Mouse (Mus musculus): Measurements from ENCODE around the gene Snx25. TPM values are rescaled to one million over a fixed set of nuclear protein-coding genes. Genes with fewer than 3 reads are reported as not detected.

Snx25 gene
- total and polyA plus RNA-seq, 3 experiments = 6.9 to 22.2 (median 13.4) TPM

DNA sequence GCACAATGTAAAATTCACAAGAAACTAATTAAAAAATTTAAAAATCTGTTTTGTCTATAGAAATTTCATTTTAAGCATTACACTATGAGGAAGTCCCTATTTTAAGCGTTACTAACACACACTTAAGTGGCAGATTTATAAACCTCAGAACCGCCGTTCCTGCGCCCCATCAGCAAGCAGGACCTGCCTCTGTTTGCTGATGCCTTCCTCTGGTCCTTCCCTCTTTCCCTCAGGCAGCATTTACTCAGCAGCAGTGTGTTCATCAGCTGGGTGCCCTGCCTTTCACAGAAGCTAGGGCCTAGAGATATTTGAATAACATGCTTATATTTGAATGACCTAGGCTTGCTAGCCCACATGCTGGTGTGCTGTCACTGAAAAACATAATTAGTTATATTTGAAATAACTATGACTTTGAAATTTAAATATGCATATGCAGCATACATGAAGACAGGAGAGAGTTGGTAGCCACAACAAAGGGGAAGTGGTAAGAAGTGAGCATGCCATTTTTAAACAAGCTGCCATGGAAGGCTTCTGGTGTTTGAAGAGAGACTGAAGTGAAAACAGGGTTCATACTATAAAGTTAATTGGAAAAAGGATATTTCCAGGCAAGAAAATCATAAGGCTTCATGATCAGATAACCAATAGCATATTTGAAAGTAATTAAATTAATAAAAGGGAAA lies 161.2 kb downstream of the Snx25 start:
- TF ChIP-seq ZC3H11A (IDR thresholded peaks at IDR 0.05; ENCODE audit: low read depth, low read length) (no peak), HCFC1 (IDR thresholded peaks at IDR 0.05; ENCODE audit: low read depth, low read length) (no peak), EP300 (IDR thresholded peaks at IDR 0.05; ENCODE audit: low read length) (peak; percentile 55; the same call in 1 of the 2 replicates), CTCF (conservative IDR thresholded peaks at IDR 0.05 in 1 of 2, IDR thresholded peaks at IDR 0.05 in 1 of 2; ENCODE audit: low read depth in 2 of 2, low read length in 2 of 2) (no peak), E2F4 (IDR thresholded peaks at IDR 0.05; ENCODE audit: insufficient replicate concordance, low read depth, low read length) (no peak), RCOR1 (conservative IDR thresholded peaks at IDR 0.05; ENCODE audit: low read depth, low read length) (no peak), USF2 (conservative IDR thresholded peaks at IDR 0.05; ENCODE audit: low read depth, low read length) (no peak), ETS1 (conservative IDR thresholded peaks at IDR 0.05; ENCODE audit: low read depth, low read length) (0 out of 2 replicates have a peak, but pooled peaks have one; percentile 19), MAFK (IDR thresholded peaks at IDR 0.05; ENCODE audit: insufficient replicate concordance, low read length) (no peak), ZKSCAN1 (IDR thresholded peaks at IDR 0.05; ENCODE audit: borderline replicate concordance, low read depth, low read length) (no peak)
- Histone ChIP-seq H3K36me3 (replicated peaks in 1 of 2; ENCODE audit: control insufficient read depth in 1 of 2, insufficient read depth in 1 of 2, low read length in 1 of 2) (peaks cover 24 to 55% of the 10 kb centered on the region in 2 experiments), H3K27ac (ENCODE audit: insufficient read depth, low read depth) (peak overlapping the region; percentile 66)

DNA sequence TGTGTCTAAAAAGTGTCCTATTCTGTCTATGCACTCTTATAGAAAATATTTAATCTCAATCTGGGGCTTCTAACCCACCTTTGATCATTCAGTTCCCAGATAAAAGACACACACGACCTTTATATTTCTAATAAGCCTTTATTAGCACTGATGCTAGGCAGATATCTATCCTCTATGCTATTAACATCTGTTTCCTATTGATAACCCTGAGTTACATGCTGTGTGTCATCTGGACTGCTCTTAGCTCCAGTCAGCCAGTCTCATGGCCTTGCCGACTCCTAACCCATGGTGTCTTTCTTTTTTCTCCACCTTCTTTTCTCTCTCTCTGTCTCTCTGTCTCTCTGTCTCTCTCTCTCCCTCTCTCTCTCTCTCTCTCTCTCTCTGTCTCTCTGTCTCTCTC lies 163.8 kb downstream of the Snx25 start:
- H3K9me3 ChIP-seq (replicated peaks; ENCODE audit: low read length) = no peaks in the 10 kb centered on the region

More for the DNA sequence above, 161.2 kb downstream of the Snx25 start:
- no peak overlapping the region for H3K9ac ChIP-seq (ENCODE audit: insufficient read depth, low read depth)
- H3K27me3 ChIP-seq (replicated peaks) = no peaks in the 10 kb centered on the region
- DNase-seq (ENCODE audit: extremely low read depth) = peak; percentile 61
- H3K4me2 ChIP-seq (ENCODE audit: insufficient read depth, low read depth, poor library complexity, severe bottlenecking) = peak overlapping the region; percentile 78; the same call in 1 of the 2 replicates
- H3K4me3 ChIP-seq (replicated peaks in 1 of 3; ENCODE audit: low read depth in 2 of 3, low read length in 2 of 3, poor library complexity in 1 of 3) = no peak overlapping the region
- H3K9me3 ChIP-seq (replicated peaks; ENCODE audit: low read length) = no peaks in the 10 kb centered on the region
- in situ Hi-C loops (cut with MboI; ENCODE audit: low pct_ligation_motif_present, low pct_unique_long_range_greater_than_20kb, low sequenced_read_pairs) (loop anchor here (10.0 kb wide), 1 partner anchor 184 kb away; no protein-coding TSS in a partner anchor), dilution Hi-C loops (cut with MboI; ENCODE audit: extremely low pct_ligation_motif_present, extremely low pct_unique_long_range_greater_than_20kb, low sequenced_read_pairs) (no loop called here)
- H3K79me2 ChIP-seq (replicated peaks; ENCODE audit: control insufficient read depth, extremely low read depth, insufficient read depth, poor library complexity, severe bottlenecking) = no peaks in the 10 kb centered on the region; the same call in 1 of the 2 replicates
- H3K4me1 ChIP-seq (ENCODE audit: control insufficient read depth in 1 of 2, insufficient read depth in 2 of 2) = peaks cover 2 to 19% of the 10 kb centered on the region in 2 experiments; a peak in 3 of 4 replicates

More for the DNA sequence above, 163.8 kb downstream of the Snx25 start:
- H3K79me2 ChIP-seq (replicated peaks; ENCODE audit: control insufficient read depth, extremely low read depth, insufficient read depth, poor library complexity, severe bottlenecking) = no peaks in the 10 kb centered on the region; the same call in 1 of the 2 replicates
- no peak for DNase-seq (ENCODE audit: extremely low read depth)
- TF ChIP-seq MYC (IDR thresholded peaks at IDR 0.05; ENCODE audit: low read depth, low read length) (no peak), USF1 (IDR thresholded peaks at IDR 0.05; ENCODE audit: low read depth, low read length) (no peak), ETS1 (conservative IDR thresholded peaks at IDR 0.05; ENCODE audit: low read depth, low read length) (no peak), KAT2A (IDR thresholded peaks at IDR 0.05; ENCODE audit: insufficient replicate concordance, low read length) (no peak), MAX (IDR thresholded peaks at IDR 0.05; ENCODE audit: low read length) (no peak), HCFC1 (IDR thresholded peaks at IDR 0.05; ENCODE audit: low read depth, low read length) (no peak), ZKSCAN1 (IDR thresholded peaks at IDR 0.05; ENCODE audit: borderline replicate concordance, low read depth, low read length) (no peak), TCF12 (IDR thresholded peaks at IDR 0.05; ENCODE audit: low read depth, low read length) (no peak), RAD21 (IDR thresholded peaks at IDR 0.05; ENCODE audit: low read depth, low read length) (no peak), GABPA (IDR thresholded peaks at IDR 0.05; ENCODE audit: insufficient replicate concordance, low read depth, low read length) (no peak), POLR2AphosphoS2 (IDR thresholded peaks at IDR 0.05; ENCODE audit: low read depth, low read length) (no peak), CHD2 (IDR thresholded peaks at IDR 0.05; ENCODE audit: low read length) (no peak), TBP (conservative IDR thresholded peaks at IDR 0.05; ENCODE audit: low read depth, low read length) (no peak)
- peaks cover 22 to 58% of the 10 kb centered on the region in 2 experiments for H3K36me3 ChIP-seq (replicated peaks in 1 of 2; ENCODE audit: control insufficient read depth in 1 of 2, insufficient read depth in 1 of 2, low read length in 1 of 2)
- H3K9ac ChIP-seq (ENCODE audit: insufficient read depth, low read depth) = no peak overlapping the region
- dilution Hi-C loops (cut with MboI; ENCODE audit: extremely low pct_ligation_motif_present, extremely low pct_unique_long_range_greater_than_20kb, low sequenced_read_pairs) (no loop called here), in situ Hi-C loops (cut with MboI; ENCODE audit: low pct_ligation_motif_present, low pct_unique_long_range_greater_than_20kb, low sequenced_read_pairs) (no loop called here)
- H3K4me2 ChIP-seq (ENCODE audit: insufficient read depth, low read depth, poor library complexity, severe bottlenecking) = no peak overlapping the region
- no peaks in the 10 kb centered on the region for H3K27me3 ChIP-seq (replicated peaks)
- H3K4me3 ChIP-seq (replicated peaks in 1 of 3; ENCODE audit: low read depth in 2 of 3, low read length in 2 of 3, poor library complexity in 1 of 3) = no peak overlapping the region
- no peak overlapping the region for H3K27ac ChIP-seq (ENCODE audit: insufficient read depth, low read depth)
- H3K4me1 ChIP-seq (ENCODE audit: control insufficient read depth in 1 of 2, insufficient read depth in 2 of 2) = peaks cover 2 to 19% of the 10 kb centered on the region in 2 experiments; a peak in 3 of 4 replicates
